Mouse (Mus musculus): ENCODE measurements around the gene Pfdn5. TPM values are rescaled to one million over a fixed set of nuclear protein-coding genes. Genes with fewer than 3 reads are reported as not detected.

Pfdn5 gene
- total and polyA plus RNA-seq, 3 experiments: 265 to 356 (median 296) TPM

- no peak for TF ChIP-seq ZKSCAN1 (IDR thresholded peaks at IDR 0.05; ENCODE audit: borderline replicate concordance, low read depth, low read length)
- TF ChIP-seq GABPA (IDR thresholded peaks at IDR 0.05; ENCODE audit: insufficient replicate concordance, low read depth, low read length): peak; percentile 18; the same call in 1 of the 2 replicates
- no peak for TF ChIP-seq USF2 (conservative IDR thresholded peaks at IDR 0.05; ENCODE audit: low read depth, low read length)
- TF ChIP-seq RAD21 (IDR thresholded peaks at IDR 0.05; ENCODE audit: low read depth, low read length): no peak; the same call in 1 of the 2 replicates
- TF ChIP-seq ZC3H11A (IDR thresholded peaks at IDR 0.05; ENCODE audit: low read depth, low read length): no peak
- peak; percentile 73 for TF ChIP-seq MXI1 (IDR thresholded peaks at IDR 0.05; ENCODE audit: low read depth, low read length)
- TF ChIP-seq JUN (IDR thresholded peaks at IDR 0.05; ENCODE audit: insufficient read depth, low read depth, low read length): no peak
- TF ChIP-seq TBP (conservative IDR thresholded peaks at IDR 0.05; ENCODE audit: low read depth, low read length): peak; percentile 77
Measured at GRCm38 (mm10) chr15:102350138-102350941, 24.4 kb downstream of the Pfdn5 start, which contains the start of gene Aaas (continued).

DNA sequence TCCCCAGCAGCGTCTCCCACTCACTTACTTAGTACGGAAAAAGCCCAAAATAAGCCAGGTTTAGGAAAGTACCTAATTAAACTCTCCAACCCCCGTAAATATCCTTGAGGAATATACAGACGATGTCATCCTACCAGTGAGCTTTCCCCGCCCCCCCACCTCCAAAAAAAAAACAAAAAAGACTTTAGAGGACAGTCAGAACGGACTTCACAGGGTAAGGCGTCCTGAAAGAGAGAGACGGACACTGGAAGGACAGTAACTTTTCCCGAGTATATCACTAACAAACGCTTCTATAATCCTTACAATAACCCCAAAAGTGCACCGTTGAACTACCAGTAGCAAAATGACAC lies 25.0 kb downstream of the Pfdn5 start:
- in situ Hi-C loops (cut with MboI; ENCODE audit: low pct_ligation_motif_present, low pct_unique_long_range_greater_than_20kb, low sequenced_read_pairs): no loop called here
- DNase-seq (ENCODE audit: extremely low read depth): no peak
- Histone ChIP-seq H3K27ac (ENCODE audit: insufficient read depth, low read depth) (no peak overlapping the region), H3K27me3 (replicated peaks) (peaks cover 3% of the 10 kb centered on the region), H3K4me1 (ENCODE audit: control insufficient read depth in 1 of 2, insufficient read depth in 2 of 2) (peaks cover 3 to 17% of the 10 kb centered on the region in 2 experiments; a peak in 3 of 4 replicates), H3K4me3 (replicated peaks in 1 of 3; ENCODE audit: low read depth in 2 of 3, low read length in 2 of 3, poor library complexity in 1 of 3) (peak overlapping the region; percentile 53 to 82 (median 70)), H3K36me3 (replicated peaks in 1 of 2; ENCODE audit: control insufficient read depth in 1 of 2, insufficient read depth in 1 of 2, low read length in 1 of 2) (peaks cover 17 to 25% of the 10 kb centered on the region in 2 experiments), H3K4me2 (ENCODE audit: insufficient read depth, low read depth, poor library complexity, severe bottlenecking) (peak overlapping the region; percentile 92), H3K9ac (ENCODE audit: insufficient read depth, low read depth) (peak overlapping the region; percentile 77), H3K79me2 (replicated peaks; ENCODE audit: control insufficient read depth, extremely low read depth, insufficient read depth, poor library complexity, severe bottlenecking) (peaks cover 15% of the 10 kb centered on the region), H3K9me3 (replicated peaks; ENCODE audit: low read length) (peaks cover 9% of the 10 kb centered on the region)
- no peak for TF ChIP-seq MAZ (IDR thresholded peaks at IDR 0.05; ENCODE audit: low read depth, low read length)
- peak; percentile 93 for TF ChIP-seq ZNF384 (IDR thresholded peaks at IDR 0.05; ENCODE audit: low read depth, low read length)
- TF ChIP-seq HCFC1 (IDR thresholded peaks at IDR 0.05; ENCODE audit: low read depth, low read length): no peak
- TF ChIP-seq CHD1 (IDR thresholded peaks at IDR 0.05; ENCODE audit: low read depth, low read length): no peak
- 0 out of 4 replicates have a peak, but pooled peaks of 1 of the 2 experiments have one; percentile 4 for TF ChIP-seq CTCF (conservative IDR thresholded peaks at IDR 0.05 in 1 of 2, IDR thresholded peaks at IDR 0.05 in 1 of 2; ENCODE audit: low read depth in 2 of 2, low read length in 2 of 2)
- TF ChIP-seq ZC3H11A (IDR thresholded peaks at IDR 0.05; ENCODE audit: low read depth, low read length): no peak
- TF ChIP-seq ETS1 (conservative IDR thresholded peaks at IDR 0.05; ENCODE audit: low read depth, low read length): no peak
- TF ChIP-seq TBP (conservative IDR thresholded peaks at IDR 0.05; ENCODE audit: low read depth, low read length): peak; percentile 9; the same call in 1 of the 2 replicates
- no peak for TF ChIP-seq IRF4 (IDR thresholded peaks at IDR 0.05; ENCODE audit: low read depth, low read length)
- dilution Hi-C loops (cut with MboI; ENCODE audit: extremely low pct_ligation_motif_present, extremely low pct_unique_long_range_greater_than_20kb, low sequenced_read_pairs): no loop called here

DNA sequence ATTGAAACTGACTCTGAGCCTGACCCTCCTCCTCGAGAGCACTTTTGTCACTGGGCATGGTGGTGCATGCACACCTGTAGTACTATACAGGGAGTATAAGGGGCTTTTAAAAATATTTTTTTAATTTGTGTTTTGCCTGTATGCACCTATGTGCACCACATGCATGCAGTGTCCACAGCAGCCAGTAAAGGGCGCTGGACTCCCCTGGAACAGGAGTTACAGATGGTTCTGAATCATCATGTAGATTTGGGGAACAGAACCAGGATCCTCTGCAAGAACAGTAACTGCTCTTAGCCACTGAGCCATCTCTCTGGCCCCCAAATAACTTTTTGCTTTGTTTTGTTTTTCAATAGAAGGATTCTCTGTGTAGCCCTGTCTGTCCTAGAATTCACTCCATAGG lies 26.3 kb downstream of the Pfdn5 start:
- Histone ChIP-seq H3K4me1 (ENCODE audit: control insufficient read depth in 1 of 2, insufficient read depth in 2 of 2) (peaks cover 3 to 17% of the 10 kb centered on the region in 2 experiments; a peak in 3 of 4 replicates), H3K27me3 (replicated peaks) (peaks cover 7% of the 10 kb centered on the region), H3K4me3 (replicated peaks in 1 of 3; ENCODE audit: low read depth in 2 of 3, low read length in 2 of 3, poor library complexity in 1 of 3) (no peak overlapping the region), H3K79me2 (replicated peaks; ENCODE audit: control insufficient read depth, extremely low read depth, insufficient read depth, poor library complexity, severe bottlenecking) (peaks cover 15% of the 10 kb centered on the region), H3K4me2 (ENCODE audit: insufficient read depth, low read depth, poor library complexity, severe bottlenecking) (no peak overlapping the region), H3K9ac (ENCODE audit: insufficient read depth, low read depth) (no peak overlapping the region), H3K9me3 (replicated peaks; ENCODE audit: low read length) (peaks cover 13% of the 10 kb centered on the region), H3K36me3 (replicated peaks in 1 of 2; ENCODE audit: control insufficient read depth in 1 of 2, insufficient read depth in 1 of 2, low read length in 1 of 2) (peaks cover 5 to 13% of the 10 kb centered on the region in 2 experiments), H3K27ac (ENCODE audit: insufficient read depth, low read depth) (no peak overlapping the region)
- no peak for TF ChIP-seq NRF1 (IDR thresholded peaks at IDR 0.05; ENCODE audit: low read depth, low read length)
- peak; percentile 13 to 61; a peak in 2 of 4 replicates for TF ChIP-seq CTCF (conservative IDR thresholded peaks at IDR 0.05 in 1 of 2, IDR thresholded peaks at IDR 0.05 in 1 of 2; ENCODE audit: low read depth in 2 of 2, low read length in 2 of 2)
- no peak for TF ChIP-seq ZKSCAN1 (IDR thresholded peaks at IDR 0.05; ENCODE audit: borderline replicate concordance, low read depth, low read length)
- TF ChIP-seq PAX5 (IDR thresholded peaks at IDR 0.05; ENCODE audit: low read length): no peak
- TF ChIP-seq JUN (IDR thresholded peaks at IDR 0.05; ENCODE audit: insufficient read depth, low read depth, low read length): no peak
- TF ChIP-seq ZC3H11A (IDR thresholded peaks at IDR 0.05; ENCODE audit: low read depth, low read length): no peak
- TF ChIP-seq CHD2 (IDR thresholded peaks at IDR 0.05; ENCODE audit: low read length): no peak
- TF ChIP-seq USF1 (IDR thresholded peaks at IDR 0.05; ENCODE audit: low read depth, low read length): no peak
- TF ChIP-seq RAD21 (IDR thresholded peaks at IDR 0.05; ENCODE audit: low read depth, low read length): peak; percentile 47
- TF ChIP-seq TBP (conservative IDR thresholded peaks at IDR 0.05; ENCODE audit: low read depth, low read length): no peak
- TF ChIP-seq ELF1 (IDR thresholded peaks at IDR 0.05; ENCODE audit: low read depth, low read length): no peak
- in situ Hi-C loops (cut with MboI; ENCODE audit: low pct_ligation_motif_present, low pct_unique_long_range_greater_than_20kb, low sequenced_read_pairs): no loop called here
- dilution Hi-C loops (cut with MboI; ENCODE audit: extremely low pct_ligation_motif_present, extremely low pct_unique_long_range_greater_than_20kb, low sequenced_read_pairs): no loop called here
- peak; percentile 37 for DNase-seq (ENCODE audit: extremely low read depth)
